Mouse (Mus musculus): ENCODE data around the gene Tspan31.

- TF ChIP-seq CTCF (IDR thresholded peaks at IDR 0.05; ENCODE audit: low read depth, low read length), result no peak
- no peak for TF ChIP-seq POLR2A (IDR thresholded peaks at IDR 0.05; ENCODE audit: borderline replicate concordance, low read depth, low read length)
Measured at GRCm38 (mm10) chr10:127059968-127060916, 9.8 kb downstream of the Tspan31 start, which contains the start of gene March9.

Measured in bone marrow macrophage, adult 2 months (primary cell).